Mouse (Mus musculus): Measurements from ENCODE around the gene Zfp956.

DNA sequence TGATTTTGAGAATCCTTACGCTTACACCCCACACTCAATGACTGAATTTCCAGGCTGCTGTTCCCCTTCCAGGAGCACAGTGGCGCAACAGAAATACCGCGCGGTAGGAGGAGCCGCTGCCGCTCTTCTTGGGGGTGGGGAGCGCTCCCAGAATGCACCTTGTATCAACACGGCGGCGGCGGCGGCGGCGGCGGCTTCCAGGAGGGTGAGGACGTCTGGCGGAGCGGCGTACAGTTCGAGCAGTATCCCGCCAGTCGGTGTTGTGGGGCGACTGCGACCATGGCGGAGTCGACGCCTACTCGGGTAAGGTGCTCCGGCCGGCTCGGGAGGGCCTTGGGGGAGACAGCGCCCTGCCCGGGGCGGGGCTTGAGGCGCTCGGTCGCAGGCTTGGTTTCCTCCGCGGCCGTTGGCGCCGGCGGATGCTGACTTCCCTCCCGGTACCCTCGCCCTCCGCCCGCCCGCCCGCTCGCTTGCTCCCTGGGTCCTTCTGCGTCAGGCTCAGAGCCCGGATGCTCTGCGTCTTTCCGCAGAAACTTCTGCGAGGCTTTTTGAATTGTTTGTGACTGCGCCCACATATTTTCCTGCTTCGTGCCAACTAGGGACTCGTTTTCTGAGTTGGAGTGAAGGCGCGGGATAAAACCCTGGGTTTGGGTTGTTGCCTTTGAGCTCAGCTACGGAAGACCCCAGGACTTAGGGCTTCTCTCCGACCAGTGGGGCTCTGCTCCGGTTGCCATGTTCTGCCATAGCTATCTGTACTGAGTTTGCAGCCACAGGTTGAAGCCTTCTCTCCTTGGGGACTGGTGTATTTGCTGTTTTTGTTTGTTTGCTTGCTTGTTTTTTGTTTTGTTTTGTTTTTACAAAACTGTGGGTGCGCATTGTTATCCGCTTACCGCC is 32.5 kb upstream of the Zfp956 start, which contains the start of gene Zfp212:
- TF ChIP-seq CTCF (IDR thresholded peaks at IDR 0.05; ENCODE audit: borderline replicate concordance, extremely low read depth, insufficient read depth, insufficient read length), result peak; percentile 56; the same call in 1 of the 2 replicates
- peak; percentile 44; the same call in 1 of the 2 replicates for TF ChIP-seq POLR2A (IDR thresholded peaks at IDR 0.05; ENCODE audit: borderline replicate concordance, extremely low read depth, insufficient read depth, insufficient read length, poor library complexity, severe bottlenecking)
